Mouse (Mus musculus) erythroblast, embryonic 14.5 days (primary cell): Measurements from ENCODE around the gene Nutf2-ps1. TPM values are rescaled to one million over a fixed set of nuclear protein-coding genes. Genes with fewer than 3 reads are reported as not detected.

ENCODE experiments used
- H3K27me3 ChIP-seq: 2 replicates; pipeline ENCODE4 v1.6.1; 2012; ENCODE audit warnings: inconsistent platforms; ENCODE audit not compliant: control insufficient read depth
- H3K36me3 ChIP-seq: 2 replicates; pipeline ENCODE4 v1.6.1; 2012; ENCODE audit warnings: mild to moderate bottlenecking, inconsistent platforms; ENCODE audit not compliant: control insufficient read depth
- H3K4me1 ChIP-seq: 2 replicates; pipeline ENCODE4 v1.6.1; 2012; ENCODE audit warnings: inconsistent platforms; ENCODE audit not compliant: control insufficient read depth
- H3K4me3 ChIP-seq: replicated peaks from 2 replicates; pipeline ENCODE3; 2012; ENCODE audit warnings: moderate library complexity, mild to moderate bottlenecking, inconsistent platforms
- H3K9me3 ChIP-seq: 2 replicates; pipeline ENCODE4 v1.6.1; 2012; ENCODE audit warnings: low read length, inconsistent platforms, mixed read lengths; ENCODE audit not compliant: control insufficient read depth
- GATA1 ChIP-seq: IDR thresholded peaks from 2 replicates; pipeline ENCODE4 v1.6.1; 2012; ENCODE audit warnings: low read length, inconsistent platforms, mixed read lengths
- TAL1 ChIP-seq: IDR thresholded peaks from 3 replicates; pipeline ENCODE4 v1.6.1; 2012; ENCODE audit warnings: low read length, inconsistent platforms, mixed read lengths
- polyA plus RNA-seq: library from polyadenylated mRNA; stranded (reverse); fragments of >175 nt; gene quantifications from 2 replicates; pipeline ENCODE4 v1.2.3, GENCODE M21; 2012

The Nutf2-ps1 gene
- polyA plus RNA-seq, 1 experiment, result 12.5 TPM

GRCm38 (mm10) chr19:53578597-53579252 lies 10.1 kb downstream of the Nutf2-ps1 start:
- Histone ChIP-seq H3K9me3 (peaks cover 1% of the 10 kb centered on the region), H3K36me3 (no peaks in the 10 kb centered on the region), H3K4me3 (no peak overlapping the region), H3K4me1 (no peaks in the 10 kb centered on the region), H3K27me3 (no peaks in the 10 kb centered on the region)
- no peak for TF ChIP-seq TAL1

GRCm38 (mm10) chr19:53577025-53577800 lies 11.7 kb downstream of the Nutf2-ps1 start:
- no peaks in the 10 kb centered on the region for H3K9me3 ChIP-seq
- H3K36me3 ChIP-seq, result no peaks in the 10 kb centered on the region
- H3K4me1 ChIP-seq, result no peaks in the 10 kb centered on the region
- H3K4me3 ChIP-seq, result no peak overlapping the region
- TF ChIP-seq TAL1 (no peak), GATA1 (no peak)
- H3K27me3 ChIP-seq, result no peaks in the 10 kb centered on the region

DNA sequence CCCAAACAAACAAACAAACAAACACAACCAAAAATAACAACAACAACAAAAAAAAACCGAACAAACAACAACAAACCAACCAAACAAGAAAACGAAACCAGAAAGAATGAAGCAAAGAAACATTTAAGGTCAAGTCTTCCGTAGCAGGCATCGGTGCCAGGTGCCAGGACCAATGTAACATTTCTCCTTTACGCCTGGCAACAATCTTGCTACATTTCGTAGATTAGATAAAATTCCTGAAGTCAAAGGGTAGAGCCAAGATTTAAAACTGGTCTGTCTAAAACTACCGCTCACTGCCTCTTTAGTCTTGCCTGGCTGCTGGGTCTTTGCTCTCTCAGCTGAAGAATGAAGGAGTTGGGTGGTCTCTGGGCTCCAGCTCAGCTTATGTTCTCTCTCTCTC lies 12.8 kb downstream of the Nutf2-ps1 start:
- no peaks in the 10 kb centered on the region; the same call in 1 of the 2 replicates for H3K4me1 ChIP-seq
- no peak overlapping the region for H3K4me3 ChIP-seq
- TF ChIP-seq TAL1 (no peak), GATA1 (no peak)
- no peaks in the 10 kb centered on the region for H3K9me3 ChIP-seq
- no peaks in the 10 kb centered on the region for H3K27me3 ChIP-seq
- H3K36me3 ChIP-seq, result no peaks in the 10 kb centered on the region

DNA sequence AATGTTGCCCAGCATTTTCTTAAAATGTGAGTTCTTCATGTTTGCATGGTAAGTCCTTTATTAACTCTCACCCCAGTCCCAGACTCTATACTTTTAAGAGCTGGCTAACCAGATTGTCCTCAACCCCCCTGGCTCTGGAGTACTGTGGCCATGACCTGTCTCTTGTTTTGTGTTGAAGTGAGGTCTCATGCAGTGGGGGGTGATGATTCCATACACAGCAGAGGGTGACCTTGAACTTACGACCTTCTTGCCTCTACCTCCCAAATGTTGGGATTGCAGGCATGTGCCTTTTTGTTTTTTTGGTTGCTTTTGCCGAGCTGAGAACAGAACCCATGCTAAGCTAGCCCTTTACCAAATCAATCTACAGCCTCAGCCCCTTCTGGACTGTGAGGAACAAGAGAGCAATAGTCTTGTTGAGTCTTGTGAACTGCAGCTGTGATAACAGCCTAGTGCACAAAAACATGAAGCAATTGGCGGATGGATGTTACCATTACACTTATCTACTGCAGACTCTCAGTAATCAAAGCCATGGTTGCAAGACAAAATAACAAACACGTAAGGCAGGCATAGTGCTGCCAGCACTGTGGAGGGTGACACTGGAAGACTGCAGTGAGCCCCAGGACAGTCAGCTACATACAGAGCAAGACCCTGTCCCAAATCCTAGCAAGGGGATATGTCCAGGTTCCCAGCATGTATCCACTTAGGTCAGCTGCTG lies 13.4 kb downstream of the Nutf2-ps1 start:
- no peaks in the 10 kb centered on the region; the same call in 1 of the 2 replicates for H3K4me1 ChIP-seq
- no peaks in the 10 kb centered on the region for H3K9me3 ChIP-seq
- no peaks in the 10 kb centered on the region for H3K27me3 ChIP-seq
- no peaks in the 10 kb centered on the region for H3K36me3 ChIP-seq
- TF ChIP-seq TAL1, result no peak
- no peak for TF ChIP-seq GATA1
- no peak overlapping the region for H3K4me3 ChIP-seq

GRCm38 (mm10) chr19:53574546-53574945 lies 14.3 kb downstream of the Nutf2-ps1 start:
- no peak for TF ChIP-seq GATA1
- TF ChIP-seq TAL1, result no peak
- Histone ChIP-seq H3K4me3 (no peak overlapping the region), H3K4me1 (no peaks in the 10 kb centered on the region; the same call in 1 of the 2 replicates), H3K9me3 (no peaks in the 10 kb centered on the region), H3K27me3 (no peaks in the 10 kb centered on the region), H3K36me3 (no peaks in the 10 kb centered on the region)

GRCm38 (mm10) chr19:53574131-53574530 lies 14.7 kb downstream of the Nutf2-ps1 start:
- Histone ChIP-seq H3K9me3 (no peaks in the 10 kb centered on the region), H3K4me3 (no peak overlapping the region), H3K36me3 (no peaks in the 10 kb centered on the region), H3K4me1 (no peaks in the 10 kb centered on the region; the same call in 1 of the 2 replicates), H3K27me3 (no peaks in the 10 kb centered on the region)
- no peak for TF ChIP-seq GATA1
- no peak for TF ChIP-seq TAL1

DNA sequence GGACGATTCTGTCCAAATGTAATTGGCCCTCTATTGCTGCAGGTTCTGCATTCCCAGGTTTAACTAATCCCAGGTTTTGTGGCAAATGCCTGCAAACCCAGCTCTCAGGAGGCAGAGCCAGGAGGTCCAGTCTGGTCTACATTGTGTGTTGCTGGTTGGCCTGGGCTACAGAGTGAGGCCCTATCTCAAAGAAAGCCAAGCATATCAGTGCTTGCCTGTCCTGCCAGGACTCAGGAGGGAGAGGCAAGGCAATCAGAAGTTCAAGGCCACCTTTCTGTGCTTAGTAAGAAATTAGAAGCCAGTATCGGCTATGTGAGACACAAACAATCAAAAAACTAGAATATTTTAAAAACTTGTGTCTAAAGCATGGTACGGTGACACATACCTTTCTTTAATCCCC lies 15.7 kb downstream of the Nutf2-ps1 start:
- Histone ChIP-seq H3K9me3 (no peaks in the 10 kb centered on the region), H3K27me3 (no peaks in the 10 kb centered on the region; the same call in 1 of the 2 replicates), H3K4me3 (no peak overlapping the region), H3K4me1 (no peaks in the 10 kb centered on the region; the same call in 1 of the 2 replicates), H3K36me3 (no peaks in the 10 kb centered on the region)
- TF ChIP-seq TAL1 (no peak), GATA1 (no peak)

DNA sequence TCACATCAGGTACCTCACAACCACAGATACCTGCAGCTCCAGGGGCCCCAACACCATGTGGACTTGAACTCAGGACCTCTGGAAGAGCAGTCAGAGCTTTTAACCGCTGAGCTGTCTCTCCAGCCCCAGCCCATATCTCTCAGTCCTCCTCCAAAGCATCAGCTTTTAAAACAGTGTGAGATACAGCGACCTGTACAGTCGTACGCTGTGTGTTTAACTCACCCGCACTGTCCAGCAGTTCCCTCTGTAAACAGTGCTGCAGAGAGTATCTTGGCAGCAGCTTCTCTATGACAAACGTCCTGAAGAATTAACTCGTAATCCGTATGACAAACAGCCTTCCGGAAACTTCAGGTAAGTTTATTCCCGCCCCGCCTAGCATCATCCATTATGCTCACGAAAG lies 16.3 kb downstream of the Nutf2-ps1 start:
- H3K4me1 ChIP-seq, result no peaks in the 10 kb centered on the region; the same call in 1 of the 2 replicates
- H3K4me3 ChIP-seq, result no peak overlapping the region
- H3K27me3 ChIP-seq, result peaks cover 2% of the 10 kb centered on the region; the same call in 1 of the 2 replicates
- no peak for TF ChIP-seq TAL1
- TF ChIP-seq GATA1, result no peak
- H3K9me3 ChIP-seq, result no peaks in the 10 kb centered on the region
- no peaks in the 10 kb centered on the region for H3K36me3 ChIP-seq
